Mouse (Mus musculus) liver, embryonic 14.5 days (tissue): ENCODE data around the gene Slc17a1. TPM values are rescaled to one million over a fixed set of nuclear protein-coding genes. Genes with fewer than 3 reads are reported as not detected.

Experiments
- ATAC-seq: fragments of 200-750 bp; cut with Nextera tagmentation; 2 replicates; pipeline ENCODE4 v1.8.0; 2017; ENCODE audit warnings: moderate number of reproducible peaks, mild to moderate bottlenecking, moderate library complexity; ENCODE audit not compliant: insufficient read depth
- DNase-seq, 3 experiments: peaks; one replicate each; pipeline ENCODE4 v3.0.0-alpha.2; 2012 to 2013; ENCODE audit warnings: low read depth in 3 of 3, low spot score in 3 of 3
- H3K27ac ChIP-seq: fragments of 300-500 bp; sonication (generic); 2 replicates; pipeline ENCODE4 v1.5.1; 2014; ENCODE audit warnings: moderate library complexity, mild to moderate bottlenecking, control low read depth, inconsistent platforms
- H3K27me3 ChIP-seq: fragments of 300-500 bp; sonication (generic); 2 replicates; pipeline ENCODE4 v1.6.1; 2014; ENCODE audit warnings: mild to moderate bottlenecking, low read length, moderate library complexity; ENCODE audit not compliant: control insufficient read depth, insufficient read depth
- H3K36me3 ChIP-seq: fragments of 300-500 bp; sonication (generic); replicated peaks from 2 replicates; pipeline ENCODE4 v1.6.1; 2014; ENCODE audit warnings: low read depth; ENCODE audit not compliant: control insufficient read depth, insufficient read depth
- H3K4me1 ChIP-seq, 2 experiments: fragments of 200-500 bp in 1 of 2; fragments of 300-500 bp in 1 of 2; sonication (generic) in 1 of 2; replicated peaks; 2 replicates each; pipeline ENCODE4 v1.6.1; 2012 to 2014; ENCODE audit warnings: antibody characterized with exemption in 1 of 2, inconsistent platforms in 1 of 2, low read length in 1 of 2; ENCODE audit not compliant: control insufficient read depth in 2 of 2, insufficient read depth in 2 of 2
- H3K4me2 ChIP-seq: fragments of 300-500 bp; sonication (generic); 2 replicates; pipeline ENCODE4 v1.6.1; 2014; ENCODE audit warnings: low read depth, mild to moderate bottlenecking, control low read depth, moderate library complexity
- H3K4me3 ChIP-seq, 2 experiments: fragments of 200-500 bp in 1 of 2; fragments of 300-500 bp in 1 of 2; sonication (generic) in 1 of 2; 2 replicates each; pipeline ENCODE4 v1.5.1; 2012 to 2014; ENCODE audit warnings: low read depth in 2 of 2, low read length in 2 of 2, mild to moderate bottlenecking in 2 of 2, control low read depth in 1 of 2, inconsistent platforms in 1 of 2, moderate library complexity in 1 of 2; ENCODE audit not compliant: insufficient read depth in 1 of 2
- H3K9ac ChIP-seq: fragments of 300-500 bp; sonication (generic); replicated peaks from 2 replicates; pipeline ENCODE4 v1.6.1; 2014; ENCODE audit warnings: mild to moderate bottlenecking, control low read depth, moderate library complexity
- H3K9me3 ChIP-seq: fragments of 300-500 bp; sonication (generic); 2 replicates; pipeline ENCODE4 v1.6.1; 2016; ENCODE audit warnings: low read length, mixed read lengths; ENCODE audit not compliant: control insufficient read depth
- CTCF ChIP-seq: IDR thresholded peaks from 2 replicates; pipeline ENCODE4 v1.5.1; 2016; ENCODE audit warnings: antibody characterized with exemption, low read depth, control low read depth
- EP300 ChIP-seq: IDR thresholded peaks from 2 replicates; pipeline ENCODE4 v1.6.1; 2016; ENCODE audit warnings: antibody characterized with exemption, low read depth
- WGBS: fragments of 180-500 bp; shearing (Covaris S2); extraction: QIAGEN DNeasy Blood & Tissue Kit; methylation state at CpG from one replicate; pipeline ENCODE4 v1.1.7; 2014; ENCODE audit not compliant: insufficient replicate concordance; 5-methylcytosine and 5-hydroxymethylcytosine counted together
- polyA plus RNA-seq, 2 experiments: library from polyadenylated mRNA; depleted of rRNA in 1 of 2; stranded (reverse) in 1 of 2; unstranded in 1 of 2; fragments of >200 nt; fragmentation: Nextera tagmentation in 1 of 2; extraction: Ambion mirVana in 1 of 2; gene quantifications; 2 replicates each; pipeline versions ENCODE4 v1.2.1 to v1.2.3; 2012 to 2014

Slc17a1 gene
- polyA plus RNA-seq, 2 experiments = 0.08 to 0.12 TPM

GRCm38 (mm10) chr13:23834836-23835235 lies 32.7 kb upstream of the Slc17a1 start:
- Histone ChIP-seq H3K9me3 (no peaks in the 10 kb centered on the region), H3K4me2 (no peak overlapping the region), H3K27me3 (no peaks in the 10 kb centered on the region), H3K4me1 (no peaks in the 10 kb centered on the region; a peak in 1 of 4 replicates), H3K36me3 (no peaks in the 10 kb centered on the region), H3K4me3 (no peak overlapping the region), H3K9ac (no peak overlapping the region), H3K27ac (no peak overlapping the region)
- TF ChIP-seq CTCF (no peak), EP300 (no peak)
- ATAC-seq = no peak
- 73% methylated on average over 5 of the region's 5 CpGs for WGBS
- DNase-seq = no peak

- TF ChIP-seq CTCF = no peak
- TF ChIP-seq EP300 = no peak
- WGBS = 70% methylated on average over 5 of the region's 5 CpGs
- H3K4me2 ChIP-seq = no peak overlapping the region; the same call in 1 of the 2 replicates
- H3K36me3 ChIP-seq = no peaks in the 10 kb centered on the region
- peak in 2 of 3 experiments; percentile 4 to 12 for DNase-seq
- H3K9ac ChIP-seq = no peak overlapping the region
- H3K4me1 ChIP-seq = no peaks in the 10 kb centered on the region; a peak in 1 of 4 replicates
- H3K27ac ChIP-seq = no peak overlapping the region
- no peaks in the 10 kb centered on the region for H3K27me3 ChIP-seq
- 0 out of 2 replicates have a peak, but pooled peaks have one; percentile 39 for ATAC-seq
- H3K9me3 ChIP-seq = no peaks in the 10 kb centered on the region
- no peak overlapping the region for H3K4me3 ChIP-seq
Observed at GRCm38 (mm10) chr13:23836630-23837029, 30.9 kb upstream of the Slc17a1 start.

GRCm38 (mm10) chr13:23839308-23839707 lies 28.2 kb upstream of the Slc17a1 start, which contains the start of gene Slc17a3:
Gene Slc17a3, plus strand, starts transcription at chr13:23839434.
- H3K27ac ChIP-seq = no peak within 1 kb of the TSS
- H3K9me3 ChIP-seq = no peaks in the 10 kb centered on the region
- H3K27me3 ChIP-seq = no peaks in the 10 kb centered on the region
- H3K4me2 ChIP-seq = no peak within 1 kb of the TSS
- no peak within 1 kb of the TSS for H3K9ac ChIP-seq
- no peak within 1 kb of the TSS for H3K4me3 ChIP-seq
- 48% methylated on average over 2 of the region's 2 CpGs for WGBS
- H3K4me1 ChIP-seq = no peaks in the 10 kb centered on the region; a peak in 1 of 4 replicates
- DNase-seq = no peak
- no peak for TF ChIP-seq CTCF
- no peak for TF ChIP-seq EP300
- no peaks in the 10 kb centered on the region for H3K36me3 ChIP-seq
- no peak for ATAC-seq

GRCm38 (mm10) chr13:23845851-23846250 lies 21.7 kb upstream of the Slc17a1 start:
- WGBS = 76% methylated on average over 4 of the region's 4 CpGs
- Histone ChIP-seq H3K36me3 (no peaks in the 10 kb centered on the region), H3K4me2 (no peak overlapping the region), H3K4me1 (no peaks in the 10 kb centered on the region), H3K9ac (no peak overlapping the region), H3K27me3 (no peaks in the 10 kb centered on the region), H3K27ac (no peak overlapping the region), H3K9me3 (no peaks in the 10 kb centered on the region), H3K4me3 (no peak overlapping the region)
- TF ChIP-seq CTCF (no peak), EP300 (no peak)
- DNase-seq (no peak), ATAC-seq (no peak)

- no peak overlapping the region for H3K27ac ChIP-seq
- H3K36me3 ChIP-seq = no peaks in the 10 kb centered on the region
- no peaks in the 10 kb centered on the region for H3K4me1 ChIP-seq
- H3K9ac ChIP-seq = no peak overlapping the region
- H3K4me2 ChIP-seq = no peak overlapping the region
- ATAC-seq = no peak
- DNase-seq = no peak
- WGBS = 36% methylated on average over 2 of the region's 2 CpGs
- H3K9me3 ChIP-seq = no peaks in the 10 kb centered on the region
- TF ChIP-seq EP300 = no peak
- no peak for TF ChIP-seq CTCF
- no peak overlapping the region for H3K4me3 ChIP-seq
- no peaks in the 10 kb centered on the region for H3K27me3 ChIP-seq
Observed at GRCm38 (mm10) chr13:23849299-23849698, 18.3 kb upstream of the Slc17a1 start.
